Mouse (Mus musculus) thymus, postnatal 36 days (tissue): ENCODE results near the gene Cers6.

ENCODE experiments used
- DNase-seq, 2 experiments: peaks; one replicate each; pipeline ENCODE4 v3.0.0; 2022; ENCODE audit warnings: mixed read lengths in 2 of 2

Cers6 gene

DNA sequence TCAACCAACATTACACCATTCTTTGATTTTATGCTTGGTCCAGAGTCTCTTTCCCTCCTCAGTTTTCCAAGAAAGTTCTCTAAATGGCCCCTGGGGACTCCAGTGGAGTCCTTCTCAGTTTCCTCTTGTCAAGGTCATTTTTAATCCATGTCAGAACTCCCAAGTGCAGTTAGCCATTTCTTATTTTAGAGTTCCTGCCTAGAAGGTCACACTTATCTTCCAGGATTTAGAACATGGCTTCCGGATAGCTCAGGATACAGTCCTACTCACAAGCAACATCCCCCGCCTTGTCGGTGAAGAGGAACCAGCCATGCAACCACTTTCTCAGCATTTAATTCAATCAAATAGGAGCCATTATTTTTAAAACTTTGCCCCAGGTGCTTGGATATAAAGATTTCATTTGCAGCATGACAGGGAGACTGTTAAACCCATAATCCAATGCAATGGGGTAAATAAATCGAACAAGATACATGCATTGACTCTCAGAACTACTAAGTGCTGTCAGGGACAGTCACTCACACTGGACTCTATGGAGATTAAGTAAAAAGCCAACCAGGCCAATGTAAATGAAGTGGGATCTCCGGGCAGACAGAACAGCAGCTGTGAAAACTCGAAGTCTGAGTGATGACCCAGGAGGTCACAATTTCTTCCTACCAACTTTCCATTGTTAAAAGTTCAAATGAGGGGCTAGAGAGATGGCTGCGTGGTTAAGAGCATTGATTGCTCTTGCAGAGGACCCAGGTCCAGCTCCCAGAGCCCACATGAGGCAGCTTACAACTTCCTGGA lies 268.4 kb downstream of the Cers6 start:
- no peak for DNase-seq

DNA sequence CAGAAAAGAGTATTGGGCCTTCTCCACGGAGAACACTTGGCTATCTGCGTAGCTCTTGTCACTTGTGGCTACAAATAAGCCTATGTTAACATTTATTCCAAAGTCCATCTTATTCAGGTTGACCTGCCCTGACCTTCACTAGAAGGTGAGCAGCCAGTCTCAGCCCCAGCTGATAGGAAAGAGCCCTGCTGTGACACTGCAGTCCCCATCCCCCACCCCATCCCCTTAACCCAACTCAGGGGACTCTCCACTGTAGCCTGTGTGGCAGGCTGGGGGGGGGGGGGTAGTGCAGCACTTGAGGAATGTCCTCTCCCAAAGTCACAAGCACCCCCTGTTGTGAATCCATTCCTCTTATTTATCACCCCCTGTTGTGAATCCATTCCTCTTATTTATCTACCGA lies 270.8 kb downstream of the Cers6 start:
- DNase-seq, result no peak

DNA sequence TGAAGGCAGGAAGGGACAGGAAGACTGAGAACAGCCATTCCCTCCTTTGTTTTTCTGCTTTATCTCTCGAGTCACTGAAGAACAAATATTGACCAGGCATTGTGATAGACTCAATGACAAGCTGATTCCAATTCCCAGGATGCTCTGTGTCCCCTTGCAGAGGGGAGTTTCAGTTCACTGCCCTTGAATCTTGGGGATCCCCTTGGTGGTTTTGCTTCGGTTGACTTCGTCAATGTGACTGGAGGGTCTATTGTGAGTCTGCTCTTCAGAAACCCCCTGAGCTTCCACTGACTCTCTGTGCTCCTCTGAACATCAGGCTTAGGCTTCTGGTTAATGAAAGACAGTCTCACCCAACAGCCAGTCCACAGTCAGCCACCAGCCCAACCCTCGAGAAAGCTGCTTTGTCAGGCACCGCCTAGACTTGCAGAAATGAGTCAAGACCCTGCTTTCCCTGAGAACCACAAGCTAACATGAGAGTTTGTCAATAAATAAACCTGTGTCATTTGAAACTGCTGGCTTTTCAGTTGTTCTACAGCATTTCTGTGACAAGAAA lies 271.3 kb downstream of the Cers6 start:
- DNase-seq, result no peak

DNA sequence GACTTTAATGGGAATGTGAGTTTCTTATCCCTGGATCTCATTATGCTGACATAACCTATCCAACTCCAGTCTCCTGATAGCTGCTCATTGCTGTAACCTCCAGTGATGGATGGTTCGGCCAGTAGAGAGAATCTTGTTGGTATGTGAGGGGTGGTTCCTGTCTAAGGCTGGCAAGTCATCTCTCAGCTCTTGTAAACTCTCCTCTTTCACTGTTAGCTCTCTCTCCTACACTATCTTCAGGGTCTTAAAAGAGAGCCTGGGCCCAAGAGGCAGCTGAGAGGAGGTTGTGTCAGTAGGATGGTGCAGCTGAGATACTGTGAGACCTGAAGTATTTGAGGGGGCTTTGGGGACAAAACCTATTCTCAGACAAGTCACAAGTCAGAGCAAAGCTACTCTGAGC lies 272.9 kb downstream of the Cers6 start:
- no peak for DNase-seq

DNA sequence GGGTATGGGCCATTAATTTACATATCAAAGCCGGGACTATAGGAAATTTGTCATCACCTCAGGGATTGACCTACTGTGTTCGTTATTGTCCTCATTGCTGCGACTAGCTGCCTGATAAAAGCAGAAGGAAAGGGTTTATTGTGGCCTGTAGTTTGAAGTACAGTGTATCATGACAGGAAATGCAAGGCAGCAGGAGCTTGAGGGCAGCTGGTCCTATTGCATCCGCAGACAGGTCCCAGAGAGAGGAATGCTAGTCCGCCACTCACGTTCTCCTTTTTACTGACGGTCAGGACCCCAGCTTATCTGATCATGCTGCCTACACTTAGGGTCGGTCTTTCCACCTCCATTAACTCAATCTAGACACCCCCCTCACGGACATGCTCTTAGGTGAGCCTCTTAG lies 273.7 kb downstream of the Cers6 start:
- no peak for DNase-seq

DNA sequence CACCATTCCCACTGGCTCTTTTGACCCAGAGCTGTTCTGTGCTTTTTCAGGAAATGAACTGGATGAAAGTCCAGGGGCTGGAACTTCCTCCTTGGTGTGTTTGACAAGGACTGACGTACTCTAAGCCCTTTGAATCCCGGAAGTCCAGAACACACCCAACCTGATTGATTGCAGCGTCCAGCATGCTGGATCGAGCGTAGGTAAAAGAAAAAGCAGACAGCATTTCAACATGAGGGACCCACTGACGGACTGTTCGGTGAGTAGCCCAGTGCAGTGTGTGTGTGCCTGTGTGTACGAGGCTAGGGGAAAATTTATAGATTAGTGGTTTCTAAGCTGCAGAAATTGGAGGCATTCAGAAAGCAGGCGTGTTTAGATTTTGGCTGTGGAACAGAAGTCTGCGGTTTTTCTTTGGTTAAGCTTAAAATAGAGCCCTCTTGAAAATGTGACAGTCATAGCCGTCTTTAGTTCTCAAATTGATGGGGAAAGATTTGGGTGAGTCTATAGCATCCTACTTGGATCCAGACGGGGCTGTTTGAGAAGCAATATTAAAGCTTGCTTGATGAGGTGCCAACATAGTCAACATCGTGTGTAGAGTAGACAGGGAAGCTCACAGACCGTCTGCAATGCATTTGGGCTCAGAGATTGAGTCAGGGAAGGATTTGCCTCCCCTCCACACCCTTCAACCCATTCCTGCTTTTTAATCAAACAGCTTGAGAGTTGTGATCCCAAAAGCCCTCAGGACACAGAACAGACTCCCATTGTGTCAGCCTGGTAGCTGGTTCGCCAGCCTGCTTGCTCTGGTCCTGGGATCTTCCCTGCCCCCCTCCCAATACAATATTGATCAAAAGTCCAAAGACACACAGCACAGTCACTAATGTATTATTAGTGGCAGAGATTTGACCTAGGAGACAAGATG lies 274.7 kb downstream of the Cers6 start, which contains the start of gene Nostrin:
Gene Nostrin, plus strand, starts transcription at position 140 of the 916 bp plus-strand sequence.
- DNase-seq, result no peak

DNA sequence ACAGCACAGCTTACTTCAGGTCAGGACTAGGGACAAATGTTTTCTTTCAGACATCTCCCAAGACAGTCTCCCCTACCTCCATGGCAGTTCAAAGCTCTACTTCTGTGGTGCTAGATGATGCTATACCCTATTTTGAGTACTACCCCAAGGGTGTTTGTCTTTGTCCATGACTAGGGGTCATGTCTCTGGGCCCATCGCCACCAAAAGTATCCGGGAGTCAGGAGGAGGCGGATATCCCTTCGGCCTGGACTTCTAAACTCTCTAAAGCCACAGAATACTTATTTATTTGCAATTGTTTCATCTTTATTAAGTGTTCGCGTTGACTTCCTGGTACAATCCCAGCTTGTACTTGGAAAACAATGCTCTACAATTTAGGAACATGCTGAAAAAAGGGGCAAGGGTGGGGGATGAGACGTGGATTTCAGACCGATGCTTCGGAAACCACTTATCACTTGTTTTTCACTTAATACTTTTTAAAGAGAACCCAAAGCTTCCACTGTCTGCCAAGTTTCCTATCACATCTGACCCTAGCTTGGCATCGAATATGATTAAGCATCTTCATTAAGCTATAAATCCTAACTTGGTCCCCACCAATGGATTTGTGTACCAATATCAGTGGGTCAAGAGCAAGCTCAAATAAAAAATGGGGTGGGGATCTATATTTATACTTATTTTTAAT lies 276.3 kb downstream of the Cers6 start:
- DNase-seq, result no peak

DNA sequence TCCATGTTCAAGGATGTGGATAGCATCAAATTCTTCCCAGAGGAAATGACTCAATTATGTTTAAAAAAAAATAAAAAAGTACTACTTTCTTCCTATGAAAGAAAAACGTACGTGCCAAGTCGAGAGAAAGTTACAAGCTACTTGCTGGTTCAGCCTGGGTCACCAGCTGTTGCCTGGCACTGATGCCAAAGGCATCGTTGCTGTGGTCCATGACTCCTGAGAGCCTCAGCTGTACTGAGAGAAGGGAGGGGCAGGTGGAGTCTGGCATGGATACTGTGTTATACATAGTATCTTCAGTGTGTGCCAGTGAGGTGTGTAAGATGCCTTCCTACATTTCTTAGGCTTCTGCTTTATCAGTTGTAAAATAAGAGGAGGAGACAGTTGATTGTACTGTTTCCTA lies 277.5 kb downstream of the Cers6 start:
- no peak for DNase-seq

DNA sequence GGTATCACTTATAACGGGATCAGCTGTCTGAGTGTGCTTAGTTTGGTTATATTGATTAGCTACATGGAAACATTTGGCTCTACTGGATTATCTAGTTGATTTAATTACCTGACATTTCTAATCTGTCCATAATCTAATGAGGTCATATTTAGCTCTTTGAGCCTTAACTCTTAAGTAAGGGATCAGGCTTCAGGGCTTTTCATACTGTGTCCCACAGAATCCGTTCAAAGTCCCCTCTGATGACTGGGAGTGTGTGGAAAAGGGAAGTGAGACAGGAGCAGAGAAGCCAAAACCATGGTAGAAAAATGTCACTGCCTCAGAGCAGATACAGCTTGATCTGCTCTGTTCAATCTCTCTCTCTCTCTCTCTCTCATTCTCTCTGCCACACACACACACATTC lies 279.0 kb downstream of the Cers6 start:
- DNase-seq, result no peak

DNA sequence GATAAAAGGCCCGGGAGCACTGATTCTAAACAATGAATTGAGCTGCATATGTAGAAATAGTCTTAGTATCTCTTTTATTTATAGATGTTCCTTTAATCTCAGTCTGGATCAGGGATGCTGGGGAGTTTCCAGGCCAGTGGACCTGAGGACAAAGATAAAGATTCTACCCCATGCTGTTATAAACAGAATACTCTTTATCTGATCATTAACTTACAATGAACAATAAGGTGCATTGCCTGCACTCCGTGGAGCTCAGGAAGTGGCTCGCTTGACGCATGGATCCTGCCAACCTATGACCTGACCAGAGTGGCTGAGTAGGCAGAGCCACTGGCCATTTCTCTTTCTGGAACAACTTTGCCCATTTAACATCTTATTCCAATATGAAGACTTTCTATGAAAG lies 279.6 kb downstream of the Cers6 start:
- DNase-seq, result no peak

DNA sequence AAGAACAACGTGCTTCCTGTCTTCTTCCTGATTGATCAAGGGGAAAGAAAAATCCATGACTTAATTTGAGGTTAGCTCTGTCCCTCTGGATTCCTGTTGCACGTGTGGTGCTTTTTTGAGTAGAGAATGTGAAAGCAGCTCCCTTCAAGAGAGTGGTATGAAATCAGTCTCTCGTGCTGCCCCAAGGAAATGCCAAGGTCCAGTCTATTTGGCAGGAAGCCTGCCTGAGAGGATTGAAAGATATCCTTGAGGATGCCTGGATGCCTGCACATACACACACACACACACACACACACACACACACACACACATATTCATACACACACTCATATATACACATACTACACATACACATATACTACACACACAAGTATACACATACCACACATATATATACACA lies 287.4 kb downstream of the Cers6 start:
- DNase-seq, result no peak

DNA sequence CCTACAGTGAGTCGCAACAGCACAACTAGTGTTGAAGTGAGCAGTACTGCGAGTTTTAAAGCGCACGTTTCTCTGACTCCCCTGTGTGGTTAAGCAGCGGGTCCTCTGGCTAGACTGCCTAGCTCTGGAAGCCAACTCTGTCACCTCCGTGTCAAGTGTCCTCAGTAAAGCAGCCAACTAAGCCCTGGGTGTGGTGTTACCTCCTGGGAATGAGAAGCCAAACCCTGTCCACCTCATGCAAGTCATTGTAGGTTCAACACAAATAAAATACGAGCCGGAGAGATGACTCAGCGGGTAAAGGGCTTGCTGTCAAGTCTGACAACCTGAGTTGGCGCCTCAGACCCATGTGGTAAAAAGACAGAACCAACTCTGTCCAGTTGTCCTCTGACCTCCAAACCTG lies 287.9 kb downstream of the Cers6 start:
- DNase-seq, result no peak

DNA sequence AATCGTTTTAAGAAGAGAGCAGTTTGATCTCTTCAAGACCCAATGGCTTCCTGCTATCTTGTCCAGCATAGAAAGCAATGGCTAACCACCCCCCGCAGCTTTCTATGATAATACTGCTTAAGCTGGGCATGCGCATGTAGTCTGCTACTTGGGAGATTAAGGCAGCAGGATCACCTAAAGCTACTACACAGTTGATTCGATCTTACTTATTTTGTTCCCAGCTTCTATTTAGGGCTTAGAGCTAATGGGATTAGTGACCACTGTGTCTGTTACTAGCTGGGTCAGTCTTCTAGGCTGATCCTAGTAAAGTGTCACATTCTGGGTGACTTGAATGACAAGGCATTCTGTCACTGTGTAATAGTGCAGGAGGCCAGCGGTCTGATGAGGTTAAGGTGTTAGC lies 289.6 kb downstream of the Cers6 start:
- DNase-seq, result no peak

DNA sequence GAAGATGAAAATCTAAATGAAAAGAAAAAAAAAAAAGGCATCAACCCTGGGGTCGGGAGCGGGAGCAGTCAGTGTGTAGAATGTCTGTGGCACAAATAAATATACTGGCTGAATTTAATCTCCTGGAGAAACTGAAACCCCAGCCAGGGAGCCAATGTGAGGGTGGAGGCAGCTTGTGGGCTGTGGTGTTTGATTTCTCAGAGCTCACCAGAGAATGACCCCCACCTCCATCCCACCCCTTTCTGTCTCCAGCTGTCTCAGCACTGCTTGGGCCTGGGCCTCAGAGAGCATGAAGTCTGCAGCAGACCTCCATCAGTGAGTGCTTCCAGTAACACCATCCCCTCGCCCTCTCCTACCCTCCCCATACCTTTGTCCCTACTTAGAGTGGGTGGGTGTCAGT lies 294.6 kb downstream of the Cers6 start:
- DNase-seq, result no peak

DNA sequence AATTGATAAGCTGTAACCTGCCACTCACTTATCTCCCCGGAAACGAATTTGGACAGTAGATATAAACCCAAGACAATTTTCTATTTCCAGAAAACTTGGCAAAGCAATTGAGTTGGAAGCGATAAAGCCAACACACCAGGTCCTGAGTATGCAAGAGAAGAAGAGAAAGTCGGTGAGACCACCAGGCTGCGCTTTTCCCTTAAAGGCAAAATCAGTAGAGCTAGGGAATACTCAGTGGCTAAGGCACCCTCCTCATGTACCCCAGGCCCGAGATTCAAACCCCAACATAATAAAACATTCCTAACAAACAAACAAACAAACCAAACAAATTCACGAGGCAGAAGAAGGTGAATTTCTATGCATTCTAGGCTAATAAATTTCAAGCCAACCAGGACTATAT lies 295.0 kb downstream of the Cers6 start:
- no peak for DNase-seq

DNA sequence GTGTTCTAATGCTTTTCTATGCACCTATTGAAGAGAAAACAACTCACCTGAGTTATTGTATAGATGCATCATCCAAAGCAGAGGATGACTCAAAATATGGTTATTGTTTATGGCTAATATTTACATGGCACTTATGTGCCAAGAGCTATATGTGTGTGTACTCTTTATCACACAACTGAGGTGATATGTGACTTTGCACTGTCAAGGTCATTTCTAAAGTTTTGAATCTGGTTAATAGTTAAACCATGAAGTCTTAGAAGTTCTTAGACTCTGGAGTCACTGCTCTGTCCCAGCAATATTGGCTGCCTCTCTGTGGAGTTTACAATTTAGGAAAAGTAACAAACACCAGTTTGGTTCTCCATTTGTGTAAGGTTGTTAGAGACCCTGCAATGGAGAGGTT lies 297.7 kb downstream of the Cers6 start:
- DNase-seq, result no peak
